Mouse (Mus musculus): ENCODE results near the gene Rps6. TPM values are rescaled to one million over a fixed set of nuclear protein-coding genes. Genes with fewer than 3 reads are reported as not detected.
A peak's percentile ranks its signal among the peaks of the same experiment; 100 is the strongest.

Gene Rps6
- total and polyA plus RNA-seq, 2 experiments: 301 to 380 TPM

GRCm38 (mm10) chr4:86881178-86881577 lies 24.0 kb upstream of the Rps6 start:
- no peak overlapping the region for H3K27ac ChIP-seq (replicated peaks; ENCODE audit: insufficient read depth, low read depth, low read length)
- 66% methylated on average over 4 of the region's 4 CpGs for WGBS
- H3K27me3 ChIP-seq (ENCODE audit: control insufficient read depth, insufficient read depth, low read length): no peaks in the 10 kb centered on the region
- H3K79me2 ChIP-seq (ENCODE audit: control insufficient read depth, insufficient read depth, low read length): no peaks in the 10 kb centered on the region
- DNase-seq (ENCODE audit: extremely low read depth, low read depth, low spot score): peak; percentile 34
- no peaks in the 10 kb centered on the region for H3K36me3 ChIP-seq (ENCODE audit: control insufficient read depth, insufficient read depth, low read length)
- H3K4me1 ChIP-seq (ENCODE audit: control insufficient read depth, insufficient read depth, low read length): peaks cover 6% of the 10 kb centered on the region; the same call in 1 of the 2 replicates
- H3K9ac ChIP-seq (ENCODE audit: low read depth, low read length): no peak overlapping the region
- no peak overlapping the region for H3K4me3 ChIP-seq (ENCODE audit: insufficient read depth, low read depth, low read length)
- no peak for TF ChIP-seq POLR2A (IDR thresholded peaks at IDR 0.05; ENCODE audit: extremely low read depth, insufficient read depth, low read length)
- no peak for TF ChIP-seq CTCF (IDR thresholded peaks at IDR 0.05; ENCODE audit: low read depth, low read length)

DNA sequence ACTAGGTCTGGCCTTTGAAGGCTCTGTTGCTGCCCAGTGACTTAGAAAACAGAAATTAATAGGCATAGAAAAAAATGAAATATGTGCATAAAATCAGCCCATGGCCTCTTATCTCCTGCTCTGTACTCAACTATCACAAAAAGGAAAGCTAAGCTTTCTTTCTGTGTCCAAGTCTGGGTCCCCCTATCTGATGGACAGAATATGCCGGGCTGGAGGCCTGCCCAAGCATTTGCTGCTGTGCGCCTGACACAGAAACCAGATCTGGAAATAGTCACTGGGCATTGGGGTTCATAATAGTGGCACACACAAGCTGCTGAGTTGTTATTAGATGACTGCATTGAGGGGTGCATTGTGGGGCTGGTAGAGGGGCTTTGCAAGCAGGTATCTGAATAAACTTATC lies 22.3 kb upstream of the Rps6 start:
- Histone ChIP-seq H3K9ac (ENCODE audit: low read depth, low read length) (no peak overlapping the region), H3K36me3 (ENCODE audit: control insufficient read depth, insufficient read depth, low read length) (no peaks in the 10 kb centered on the region), H3K4me1 (ENCODE audit: control insufficient read depth, insufficient read depth, low read length) (no peaks in the 10 kb centered on the region), H3K4me3 (ENCODE audit: insufficient read depth, low read depth, low read length) (no peak overlapping the region), H3K27me3 (ENCODE audit: control insufficient read depth, insufficient read depth, low read length) (no peaks in the 10 kb centered on the region), H3K27ac (replicated peaks; ENCODE audit: insufficient read depth, low read depth, low read length) (no peak overlapping the region), H3K79me2 (ENCODE audit: control insufficient read depth, insufficient read depth, low read length) (no peaks in the 10 kb centered on the region; the same call in 1 of the 2 replicates)
- no peak for DNase-seq (ENCODE audit: extremely low read depth, low read depth, low spot score)
- WGBS: 87% methylated on average over 2 of the region's 2 CpGs
- TF ChIP-seq CTCF (IDR thresholded peaks at IDR 0.05; ENCODE audit: low read depth, low read length): no peak
- no peak for TF ChIP-seq POLR2A (IDR thresholded peaks at IDR 0.05; ENCODE audit: extremely low read depth, insufficient read depth, low read length)

DNA sequence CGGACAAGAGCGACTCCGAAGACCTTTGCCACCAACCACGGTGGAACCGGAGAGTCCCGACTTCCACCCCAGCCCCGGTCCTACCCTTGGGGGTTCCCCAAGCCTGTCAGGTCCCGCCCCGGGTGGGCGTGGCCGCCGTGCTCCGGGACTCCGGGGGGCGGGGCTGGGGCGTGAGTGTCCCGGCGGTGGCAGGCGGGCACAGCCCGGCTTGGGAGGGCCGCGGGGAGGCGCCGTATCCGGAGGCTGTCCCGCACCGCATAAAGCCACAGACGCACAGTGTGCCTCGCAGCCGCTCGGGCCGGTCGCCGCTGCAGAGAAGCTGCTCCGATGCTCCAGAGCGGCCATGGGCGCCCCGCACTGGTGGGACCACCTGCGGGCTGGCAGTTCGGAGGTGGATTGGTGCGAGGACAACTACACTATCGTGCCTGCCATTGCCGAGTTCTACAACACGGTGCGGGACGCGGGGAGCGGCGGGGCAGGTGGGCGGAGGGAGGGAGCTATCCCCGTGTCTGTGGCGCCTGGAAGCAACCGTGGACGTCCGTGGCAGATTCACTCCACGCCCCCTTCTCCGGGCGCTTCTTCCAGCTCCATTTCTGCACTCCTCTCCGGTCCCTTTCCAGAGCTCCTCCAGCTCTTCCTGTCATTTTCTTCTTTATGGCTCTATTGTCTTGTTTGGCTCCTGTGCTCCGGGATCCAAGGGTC lies 17.1 kb upstream of the Rps6 start, which contains the start of gene Acer2:
Gene Acer2 (plus strand): TSS at position 251 of the 702 bp plus-strand sequence.
- WGBS: under 1% methylated on average over 60 of the region's 60 CpGs
- H3K27ac ChIP-seq (replicated peaks; ENCODE audit: insufficient read depth, low read depth, low read length): no peak within 1 kb of the TSS

GRCm38 (mm10) chr4:86873072-86873471 lies 15.9 kb upstream of the Rps6 start:
- no peaks in the 10 kb centered on the region for H3K27me3 ChIP-seq (ENCODE audit: control insufficient read depth, insufficient read depth, low read length)

More for the DNA sequence above, 17.1 kb upstream of the Rps6 start, which contains the start of gene Acer2:
- 0 out of 2 replicates have a peak, but pooled peaks have one; percentile 15 for TF ChIP-seq CTCF (IDR thresholded peaks at IDR 0.05; ENCODE audit: low read depth, low read length)
- TF ChIP-seq POLR2A (IDR thresholded peaks at IDR 0.05; ENCODE audit: extremely low read depth, insufficient read depth, low read length): peak; percentile 98
- H3K27me3 ChIP-seq (ENCODE audit: control insufficient read depth, insufficient read depth, low read length): no peaks in the 10 kb centered on the region
- H3K4me3 ChIP-seq (ENCODE audit: insufficient read depth, low read depth, low read length): peak within 1 kb of the TSS; percentile 90
- H3K9ac ChIP-seq (ENCODE audit: low read depth, low read length): peak within 1 kb of the TSS; percentile 90
- H3K79me2 ChIP-seq (ENCODE audit: control insufficient read depth, insufficient read depth, low read length): no peaks in the 10 kb centered on the region; the same call in 1 of the 2 replicates
- peak; percentile 73 for DNase-seq (ENCODE audit: extremely low read depth, low read depth, low spot score)
- H3K4me1 ChIP-seq (ENCODE audit: control insufficient read depth, insufficient read depth, low read length): no peaks in the 10 kb centered on the region
- H3K36me3 ChIP-seq (ENCODE audit: control insufficient read depth, insufficient read depth, low read length): no peaks in the 10 kb centered on the region

DNA sequence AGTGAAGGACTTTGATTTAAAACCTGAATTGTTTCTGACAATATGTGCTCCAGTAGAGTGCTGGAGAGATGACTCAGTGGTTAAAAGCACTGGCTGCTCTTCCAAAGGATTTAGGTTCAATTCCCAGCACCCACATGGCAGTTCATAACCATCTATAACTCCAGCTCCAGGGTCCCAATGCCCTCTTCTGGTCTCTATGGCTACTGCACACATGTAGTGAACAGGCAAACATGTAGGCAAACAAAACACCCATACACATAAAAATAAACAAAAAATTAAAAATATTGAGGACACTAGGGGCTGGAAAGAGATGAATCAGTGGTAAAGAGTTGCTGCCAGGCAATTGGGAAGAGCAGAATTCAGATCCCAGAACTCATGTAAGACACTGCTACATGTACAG lies 14.8 kb upstream of the Rps6 start:
- no peak overlapping the region for H3K4me3 ChIP-seq (ENCODE audit: insufficient read depth, low read depth, low read length)
- no peaks in the 10 kb centered on the region for H3K27me3 ChIP-seq (ENCODE audit: control insufficient read depth, insufficient read depth, low read length)
- no peak overlapping the region for H3K27ac ChIP-seq (replicated peaks; ENCODE audit: insufficient read depth, low read depth, low read length)
- DNase-seq (ENCODE audit: extremely low read depth, low read depth, low spot score): no peak
- H3K9ac ChIP-seq (ENCODE audit: low read depth, low read length): no peak overlapping the region
- H3K79me2 ChIP-seq (ENCODE audit: control insufficient read depth, insufficient read depth, low read length): no peaks in the 10 kb centered on the region; the same call in 1 of the 2 replicates
- H3K36me3 ChIP-seq (ENCODE audit: control insufficient read depth, insufficient read depth, low read length): no peaks in the 10 kb centered on the region
- TF ChIP-seq POLR2A (IDR thresholded peaks at IDR 0.05; ENCODE audit: extremely low read depth, insufficient read depth, low read length): no peak
- no peak for TF ChIP-seq CTCF (IDR thresholded peaks at IDR 0.05; ENCODE audit: low read depth, low read length)
- H3K4me1 ChIP-seq (ENCODE audit: control insufficient read depth, insufficient read depth, low read length): no peaks in the 10 kb centered on the region

More at GRCm38 (mm10) chr4:86873072-86873471, 15.9 kb upstream of the Rps6 start:
- no peak overlapping the region for H3K27ac ChIP-seq (replicated peaks; ENCODE audit: insufficient read depth, low read depth, low read length)
- no peak overlapping the region for H3K9ac ChIP-seq (ENCODE audit: low read depth, low read length)
- WGBS: 75% methylated on average over 4 of the region's 4 CpGs
- no peak for DNase-seq (ENCODE audit: extremely low read depth, low read depth, low spot score)
- no peaks in the 10 kb centered on the region for H3K36me3 ChIP-seq (ENCODE audit: control insufficient read depth, insufficient read depth, low read length)
- TF ChIP-seq CTCF (IDR thresholded peaks at IDR 0.05; ENCODE audit: low read depth, low read length) (no peak), POLR2A (IDR thresholded peaks at IDR 0.05; ENCODE audit: extremely low read depth, insufficient read depth, low read length) (no peak)
- no peak overlapping the region for H3K4me3 ChIP-seq (ENCODE audit: insufficient read depth, low read depth, low read length)
- no peaks in the 10 kb centered on the region for H3K4me1 ChIP-seq (ENCODE audit: control insufficient read depth, insufficient read depth, low read length)
- no peaks in the 10 kb centered on the region; the same call in 1 of the 2 replicates for H3K79me2 ChIP-seq (ENCODE audit: control insufficient read depth, insufficient read depth, low read length)

DNA sequence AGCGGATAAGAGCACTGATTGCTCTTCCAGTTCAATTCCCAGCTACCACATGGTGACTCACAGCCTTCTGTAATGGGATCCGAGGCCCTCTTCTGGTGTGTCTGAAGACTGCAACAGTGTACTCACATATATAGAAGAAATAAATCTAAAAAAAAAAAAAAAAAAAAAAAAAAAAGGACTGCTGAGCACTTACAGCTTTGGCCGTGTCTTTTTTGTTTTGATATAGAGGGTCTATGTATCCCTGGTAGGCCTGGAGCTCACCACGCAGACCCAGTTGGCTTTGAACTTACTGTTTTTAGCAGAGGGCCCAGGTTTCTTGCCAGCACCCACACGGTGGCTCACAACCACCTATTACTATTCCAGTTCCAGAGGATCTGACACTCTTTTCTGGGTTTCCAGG lies 6.9 kb upstream of the Rps6 start:
- Histone ChIP-seq H3K36me3 (ENCODE audit: control insufficient read depth, insufficient read depth, low read length) (no peaks in the 10 kb centered on the region), H3K4me1 (ENCODE audit: control insufficient read depth, insufficient read depth, low read length) (no peaks in the 10 kb centered on the region), H3K27me3 (ENCODE audit: control insufficient read depth, insufficient read depth, low read length) (no peaks in the 10 kb centered on the region), H3K79me2 (ENCODE audit: control insufficient read depth, insufficient read depth, low read length) (no peaks in the 10 kb centered on the region), H3K9ac (ENCODE audit: low read depth, low read length) (no peak overlapping the region), H3K4me3 (ENCODE audit: insufficient read depth, low read depth, low read length) (no peak overlapping the region), H3K27ac (replicated peaks; ENCODE audit: insufficient read depth, low read depth, low read length) (no peak overlapping the region)
- TF ChIP-seq CTCF (IDR thresholded peaks at IDR 0.05; ENCODE audit: low read depth, low read length): no peak
- TF ChIP-seq POLR2A (IDR thresholded peaks at IDR 0.05; ENCODE audit: extremely low read depth, insufficient read depth, low read length): no peak
- DNase-seq (ENCODE audit: extremely low read depth, low read depth, low spot score): no peak
- WGBS: 86% methylated on average over 5 of the region's 5 CpGs
